Mouse (Mus musculus): ENCODE data around the gene P2ry10.

- TF ChIP-seq CTCF (conservative IDR thresholded peaks at IDR 0.05; ENCODE audit: low read length) (no peak), POU5F1 (IDR thresholded peaks at IDR 0.05; ENCODE audit: borderline replicate concordance, low read length) (no peak), NANOG (IDR thresholded peaks at IDR 0.05; ENCODE audit: borderline replicate concordance, low read length) (no peak)
Measured at GRCm38 (mm10) chrX:107089131-107089530, 839 bp downstream of the P2ry10 start.
